In the genomic region with DNA sequence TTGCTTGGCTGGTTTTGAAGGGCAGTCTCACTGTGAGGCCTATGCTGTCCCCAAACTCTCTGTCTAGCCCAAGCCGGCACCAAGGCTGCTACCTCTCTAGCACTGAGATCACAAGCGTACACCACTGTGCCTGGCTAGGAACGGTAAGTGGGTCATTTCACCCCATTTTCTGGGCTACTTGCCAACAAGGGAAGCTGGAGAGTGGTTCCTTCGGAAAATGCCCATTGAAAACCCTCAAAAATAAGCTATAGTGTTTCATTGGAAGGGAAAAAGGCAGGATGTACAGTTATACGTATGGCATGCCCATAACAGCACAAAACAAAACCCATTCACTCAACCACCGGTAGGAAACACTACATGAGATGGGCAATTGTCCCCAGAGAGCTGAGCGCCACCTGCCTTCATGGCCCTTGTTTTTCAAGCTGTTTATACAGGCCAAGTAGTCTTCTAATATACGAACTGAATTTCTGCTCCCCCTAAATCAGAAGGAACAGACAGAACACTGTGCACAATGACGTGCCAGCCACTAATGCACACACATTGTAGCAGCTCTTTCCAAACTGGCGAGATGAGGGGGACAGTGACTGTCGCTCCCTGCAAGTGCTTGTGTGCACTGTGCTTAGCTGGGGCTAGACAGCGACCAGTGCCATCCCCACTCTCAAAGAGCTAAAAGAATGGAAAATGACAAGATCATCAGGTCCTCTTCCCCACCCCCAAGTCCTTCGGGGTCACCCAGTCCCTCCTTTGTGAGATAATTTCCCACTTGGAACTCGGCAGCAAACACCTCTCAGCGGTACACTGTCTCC, we compare ENCODE assay signal across 11 mouse cellular contexts. TPM values are rescaled to one million over a fixed set of nuclear protein-coding genes. Genes with fewer than 3 reads are reported as not detected.
A peak's percentile ranks its signal among the peaks of the same experiment; 100 is the strongest.
DNase-seq lines count a peak whose midpoint lies in the region; ATAC-seq and TF ChIP-seq lines count a peak whose summit lies in the region.
"Had no signal": no experiment of that assay in that cellular context is flagged by ENCODE, and none has a peak within 500 bp of the region (broad histone marks: within the 10 kb centered on the region; RNA-seq: fewer than 3 reads in every experiment).

No protein-coding gene starts in this region.

- intact Hi-C loops in gastrocnemius, adult 2 months (cut with DNase I) = no loop called here

- H3K9me3 ChIP-seq in lung, embryonic 15.5 days = no peaks in the 10 kb centered on the region
- H3K9me3 ChIP-seq: midbrain, embryonic 12.5 days had no signal

- H3K4me2 ChIP-seq in lung, embryonic 15.5 days = no peak overlapping the region
- H3K4me2 ChIP-seq: midbrain, embryonic 12.5 days had no signal

- ATAC-seq in lung, embryonic 15.5 days (ENCODE audit: borderline replicate concordance, extremely low read depth, low FRiP score, low TSS enrichment) = peak; percentile 47

- peaks cover 85% of the 10 kb centered on the region for H3K4me1 ChIP-seq in lung, embryonic 15.5 days

- no peak overlapping the region for H3K9ac ChIP-seq in lung, embryonic 15.5 days
- H3K9ac ChIP-seq: midbrain, embryonic 12.5 days had no signal

- H3K27ac ChIP-seq in gastrocnemius, adult 2 months = peak overlapping the region; percentile 78
- H3K27ac ChIP-seq in lung, embryonic 15.5 days = peak overlapping the region; percentile 89

- H3K27me3 ChIP-seq in lung, embryonic 15.5 days = no peaks in the 10 kb centered on the region
- H3K27me3 ChIP-seq: midbrain, embryonic 12.5 days had no signal

- no peak overlapping the region for H3K4me3 ChIP-seq in gastrocnemius, adult 2 months
- H3K4me3 ChIP-seq in lung, embryonic 15.5 days = no peak overlapping the region
- H3K4me3 ChIP-seq: midbrain, embryonic 12.5 days had no signal

- no peaks in the 10 kb centered on the region; the same call in 1 of the 2 replicates for H3K36me3 ChIP-seq in lung, embryonic 15.5 days

- TF ChIP-seq CTCF in gastrocnemius, adult 2 months (IDR thresholded peaks at IDR 0.05) = no peak

- DNase-seq in gastrocnemius, adult 2 months = no peak
- DNase-seq in gastrocnemius, adult 8-10 months (ENCODE audit: low spot score in 2 of 2) = no peak
- DNase-seq in ovary, postnatal 36 days (ENCODE audit: low spot score) = peak; percentile 2
- no peak for DNase-seq in ovary, postnatal 14 days (ENCODE audit: low spot score)
- peak; percentile 62 to 72 for DNase-seq in cerebellum, adult 18-20 months
- no peak for DNase-seq in frontal cortex, adult 2 months (ENCODE audit: extremely low spot score in 1 of 2, low spot score in 1 of 2)
- no peak for DNase-seq in ovary, postnatal 10 days (ENCODE audit: low spot score)
- DNase-seq: gastrocnemius, postnatal 10 days; heart, postnatal 14 days had no signal

- 61% methylated on average over 15 of the region's 15 CpGs for WGBS in lung, embryonic 15.5 days

RNA-seq across cellular contexts. Expression of gene Ccdc88c, which starts 8.4 kb away (rescaled TPM):
- 10 to 100 TPM; 28.4 to 34.7 TPM for total RNA-seq in gastrocnemius, adult 2 months (2021)
- total RNA-seq in gastrocnemius, adult 8-10 months (2022) = 10 to 100 TPM; 32.5 to 47.7 (median 37.3) TPM
- 14.3 and 17.9 TPM in 2 replicates for polyA plus RNA-seq in lung, embryonic 15.5 days (2015; fragmentation: Nextera tagmentation; extraction: Ambion mirVana)
- 16.1 and 18.0 TPM in 2 replicates for polyA plus RNA-seq in frontal cortex, adult 2 months (2012; rRNA removed)

Comparison
In these comparisons a context has a peak if more than half of its experiments do, and no peak if none do; other contexts are left out.
1. DNase-seq: peak in ovary, postnatal 36 days (single experiment) and cerebellum, adult 18-20 months (2 of 2); none in gastrocnemius, adult 2 months (single experiment), gastrocnemius, adult 8-10 months (0 of 2), ovary, postnatal 14 days (single experiment), frontal cortex, adult 2 months (0 of 2) and ovary, postnatal 10 days (single experiment).